ENCODE assay signal across 8 mouse cellular contexts in genomic region chr3:93505960-93506863, GRCm38 (mm10). TPM values are rescaled to one million over a fixed set of nuclear protein-coding genes. Genes with fewer than 3 reads are reported as not detected.
DNase-seq lines count a peak whose midpoint lies in the region; ATAC-seq lines count a peak whose summit lies in the region.

No protein-coding gene starts in this region.

- H3K27me3 ChIP-seq in heart, embryonic 16.5 days (ENCODE audit: control insufficient read depth, insufficient read depth, low read length) = no peaks in the 10 kb centered on the region
- H3K27me3 ChIP-seq in limb, embryonic 10.5 days (ENCODE audit: low read depth, poor library complexity, severe bottlenecking) = no peaks in the 10 kb centered on the region

- peak; percentile 15 to 29 for DNase-seq in adrenal gland, adult 18-20 months (ENCODE audit: low spot score in 2 of 2)
- no peak for DNase-seq in adrenal gland, postnatal 4 days (ENCODE audit: low spot score in 2 of 2)
- peak; percentile 62 for DNase-seq in ZHBTc4 (ENCODE audit: low read depth, low spot score)
- no peak for DNase-seq in limb, embryonic 10.5 days (ENCODE audit: low spot score)
- DNase-seq in thymus, postnatal 4 days = peak; percentile 88
- no peak for DNase-seq in cerebellum, adult 11 months

- no peak overlapping the region for H3K9ac ChIP-seq in heart, embryonic 16.5 days (ENCODE audit: low read length)

- 33% methylated on average over 30 of the region's 30 CpGs for WGBS in heart, embryonic 16.5 days
- WGBS in limb, embryonic 10.5 days = 41% methylated on average over 30 of the region's 30 CpGs

- no peak overlapping the region; the same call in 1 of the 2 replicates for H3K27ac ChIP-seq in heart, embryonic 16.5 days (ENCODE audit: low read length)
- H3K27ac ChIP-seq in limb, embryonic 10.5 days = no peak overlapping the region

- H3K4me3 ChIP-seq in heart, embryonic 16.5 days (ENCODE audit: low read length) = peak overlapping the region; percentile 15
- H3K4me3 ChIP-seq in limb, embryonic 10.5 days = peak overlapping the region; percentile 15; the same call in 1 of the 2 replicates

- H3K36me3 ChIP-seq in heart, embryonic 16.5 days (ENCODE audit: control insufficient read depth, insufficient read depth) = no peaks in the 10 kb centered on the region
- no peaks in the 10 kb centered on the region for H3K36me3 ChIP-seq in limb, embryonic 10.5 days

- H3K4me1 ChIP-seq in heart, embryonic 16.5 days (ENCODE audit: control insufficient read depth, insufficient read depth, low read length) = no peaks in the 10 kb centered on the region
- no peaks in the 10 kb centered on the region for H3K4me1 ChIP-seq in limb, embryonic 10.5 days

- H3K9me3 ChIP-seq in heart, embryonic 16.5 days (replicated peaks; ENCODE audit: control insufficient read depth, low read length) = no peaks in the 10 kb centered on the region
- H3K9me3 ChIP-seq in limb, embryonic 10.5 days (replicated peaks) = no peaks in the 10 kb centered on the region

- peak overlapping the region; percentile 37 for H3K4me2 ChIP-seq in heart, embryonic 16.5 days (ENCODE audit: low read depth, low read length)

- peak; percentile 81 for ATAC-seq in heart, embryonic 16.5 days (replicated peaks; ENCODE audit: extremely low read depth, insufficient read depth, low FRiP score)
- ATAC-seq in megakaryocyte-erythroid progenitor cell, adult 5-6 weeks (replicated peaks; ENCODE audit: low FRiP score, low TSS enrichment, poor library complexity, severe bottlenecking) = peak; percentile 61; the same call in 1 of the 2 replicates

RNA-seq across cellular contexts. Expression of gene S100a11, which starts 14.1 kb away (rescaled TPM):
- total RNA-seq in adrenal gland, adult 18-20 months (2021) = 100 to 1,000 TPM; 207 to 349 TPM
- 100 to 1,000 TPM; 223 to 236 TPM for total RNA-seq in adrenal gland, postnatal 4 days (2021)
- polyA plus RNA-seq in heart, embryonic 16.5 days (2015; fragmentation: Nextera tagmentation; extraction: Ambion mirVana) = 709 and 778 TPM in 2 replicates
- 241 and 293 TPM in 2 replicates for polyA plus RNA-seq in limb, embryonic 10.5 days (2016; fragmentation: Nextera tagmentation; extraction: Ambion mirVana)
- total RNA-seq in megakaryocyte-erythroid progenitor cell, adult 5-6 weeks (2014; fragmentation: Nextera tagmentation) = 147 and 173 TPM in 2 replicates
- 18.0 and 19.3 TPM in 2 replicates for total RNA-seq in megakaryocyte-erythroid progenitor cell, adult 5-6 weeks (2017)

RNA-seq across cellular contexts. Expression of gene Tchhl1, which starts 37.7 kb away (rescaled TPM):
- total RNA-seq in adrenal gland, adult 18-20 months (2021) = 1 to 10 TPM in 1 of 2 experiments, not detected in 1; 1.3 TPM
- under 1 TPM in 1 of 2 experiments, not detected in 1; 0.22 TPM for total RNA-seq in adrenal gland, postnatal 4 days (2021)
- not detected in 2 replicates for polyA plus RNA-seq in heart, embryonic 16.5 days (2015; fragmentation: Nextera tagmentation; extraction: Ambion mirVana)
- not detected in 2 replicates for polyA plus RNA-seq in limb, embryonic 10.5 days (2016; fragmentation: Nextera tagmentation; extraction: Ambion mirVana)
- not detected in 2 replicates for total RNA-seq in megakaryocyte-erythroid progenitor cell, adult 5-6 weeks (2014; fragmentation: Nextera tagmentation)
- not detected in 2 replicates for total RNA-seq in megakaryocyte-erythroid progenitor cell, adult 5-6 weeks (2017)

RNA-seq across cellular contexts. Expression of gene S100a10, which starts 48.7 kb away (rescaled TPM):
- 100 to 1,000 TPM; 159 to 177 TPM for total RNA-seq in adrenal gland, adult 18-20 months (2021)
- total RNA-seq in adrenal gland, postnatal 4 days (2021) = 100 to 1,000 TPM; 198 to 205 TPM
- 222 and 243 TPM in 2 replicates for polyA plus RNA-seq in heart, embryonic 16.5 days (2015; fragmentation: Nextera tagmentation; extraction: Ambion mirVana)
- polyA plus RNA-seq in limb, embryonic 10.5 days (2016; fragmentation: Nextera tagmentation; extraction: Ambion mirVana) = 74.9 and 78.4 TPM in 2 replicates
- total RNA-seq in megakaryocyte-erythroid progenitor cell, adult 5-6 weeks (2014; fragmentation: Nextera tagmentation) = 176 and 197 TPM in 2 replicates
- total RNA-seq in megakaryocyte-erythroid progenitor cell, adult 5-6 weeks (2017) = 278 and 471 TPM in 2 replicates

Comparison
In these comparisons a context has a peak if more than half of its experiments do, and no peak if none do; other contexts are left out.
1. DNase-seq: peak in adrenal gland, adult 18-20 months (2 of 2), ZHBTc4 (single experiment) and thymus, postnatal 4 days (single experiment); none in adrenal gland, postnatal 4 days (0 of 2), limb, embryonic 10.5 days (single experiment) and cerebellum, adult 11 months (single experiment).